Mouse (Mus musculus) cerebellum, postnatal 4 days (tissue): ENCODE measurements at regions not wholly inside any gene's neighbourhood (a gene's known extent, or its start where the extent isn't known, plus 50 kb on each side); places are given as distances from the start of the nearest gene placed in this dataset.

Experiments used
- DNase-seq, 2 experiments: peaks; one replicate each; pipeline ENCODE4 v3.0.0; 2022; ENCODE audit warnings: low spot score in 2 of 2, mixed read lengths in 1 of 2

DNA sequence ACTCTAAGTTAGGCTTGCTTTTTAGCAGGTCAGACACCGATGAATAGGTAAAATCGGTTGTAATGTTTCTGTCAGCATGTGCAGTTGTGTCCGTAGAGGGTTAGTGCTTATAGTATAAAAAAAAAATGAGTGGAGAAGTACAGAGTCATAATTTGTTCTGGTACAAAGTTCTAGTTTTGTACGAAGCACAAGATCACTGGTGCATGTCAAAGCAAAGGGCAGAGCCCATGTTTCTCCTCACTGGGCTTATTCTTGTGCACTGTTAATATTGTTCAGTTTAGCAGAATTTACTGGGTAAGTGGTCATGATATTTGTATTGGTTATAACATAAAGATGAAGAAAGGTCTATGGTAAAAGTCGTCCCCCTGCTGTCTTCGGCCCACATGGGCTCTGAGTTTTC lies 330.4 kb upstream of the Fam241a start:
- no peak for DNase-seq

GRCm38 (mm10) chr3:128222344-128222743 lies 326.2 kb upstream of the Fam241a start:
- DNase-seq = peak in 1 of 2 experiments; percentile 13

- DNase-seq = no peak
Measured at GRCm38 (mm10) chr3:128221625-128222024, 325.5 kb upstream of the Fam241a start.

- DNase-seq = no peak
Measured at GRCm38 (mm10) chr3:128220776-128221550, 324.8 kb upstream of the Fam241a start.

- no peak for DNase-seq
Measured at GRCm38 (mm10) chr3:128217765-128218415, 321.8 kb upstream of the Fam241a start.

GRCm38 (mm10) chr3:128212256-128212655 lies 316.1 kb upstream of the Fam241a start:
- DNase-seq = peak in 1 of 2 experiments; percentile 45

- no peak for DNase-seq
Measured at GRCm38 (mm10) chr3:128210591-128210990, 314.5 kb upstream of the Fam241a start.

DNA sequence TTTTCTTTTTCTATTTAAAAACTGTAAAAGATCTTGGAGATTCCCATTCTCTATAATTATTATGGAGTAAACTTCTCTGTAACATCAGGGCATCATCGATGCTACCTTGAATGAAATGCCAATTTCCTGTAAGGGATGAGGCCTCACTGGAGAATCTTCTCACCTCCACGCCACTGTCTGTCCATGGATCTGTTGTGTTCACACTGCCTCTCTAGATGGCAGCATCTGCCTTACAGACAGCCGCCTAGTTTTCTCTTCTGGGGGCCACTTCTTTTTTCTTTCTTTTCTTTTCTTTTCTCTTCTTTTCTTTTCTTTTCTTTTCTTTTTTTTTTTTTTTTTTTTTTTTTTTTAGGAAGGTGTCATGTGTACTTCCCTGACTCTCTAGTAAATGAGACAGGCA lies 310.8 kb upstream of the Fam241a start:
- DNase-seq = no peak

GRCm38 (mm10) chr3:128206483-128206882 lies 310.4 kb upstream of the Fam241a start:
- DNase-seq = no peak

DNA sequence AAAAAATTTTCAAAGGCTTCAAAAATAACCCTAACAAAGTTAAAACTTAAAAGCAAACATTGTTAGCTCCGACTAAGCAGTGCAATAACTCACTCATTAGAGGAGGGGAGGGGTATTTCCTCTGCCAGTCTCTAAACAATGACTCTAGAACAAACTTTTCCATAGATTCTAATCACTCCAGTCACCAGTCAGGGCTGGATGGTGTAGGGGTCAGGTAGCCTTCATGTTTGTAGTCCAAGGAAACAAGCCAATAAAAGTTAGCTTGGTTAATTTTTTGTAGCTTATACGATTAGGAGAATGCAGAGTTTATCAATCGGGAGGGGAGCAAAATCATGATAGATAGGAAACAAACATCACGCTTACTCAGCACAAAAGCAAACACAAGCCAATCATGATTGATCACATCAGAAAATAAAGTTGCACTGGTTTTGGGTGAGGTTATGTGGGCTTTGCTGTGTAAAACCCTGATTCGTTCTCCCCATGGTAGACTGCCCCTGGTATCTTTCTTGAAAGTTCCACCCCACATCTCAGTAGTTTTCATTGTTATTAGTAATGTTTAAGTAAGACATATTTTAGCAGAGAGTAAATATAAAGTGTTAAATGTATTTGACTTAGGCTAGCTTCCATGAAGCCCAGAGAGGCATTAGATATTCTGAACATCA lies 304.6 kb upstream of the Fam241a start:
- no peak for DNase-seq

GRCm38 (mm10) chr3:128199466-128199865 lies 303.3 kb upstream of the Fam241a start:
- DNase-seq = no peak

DNA sequence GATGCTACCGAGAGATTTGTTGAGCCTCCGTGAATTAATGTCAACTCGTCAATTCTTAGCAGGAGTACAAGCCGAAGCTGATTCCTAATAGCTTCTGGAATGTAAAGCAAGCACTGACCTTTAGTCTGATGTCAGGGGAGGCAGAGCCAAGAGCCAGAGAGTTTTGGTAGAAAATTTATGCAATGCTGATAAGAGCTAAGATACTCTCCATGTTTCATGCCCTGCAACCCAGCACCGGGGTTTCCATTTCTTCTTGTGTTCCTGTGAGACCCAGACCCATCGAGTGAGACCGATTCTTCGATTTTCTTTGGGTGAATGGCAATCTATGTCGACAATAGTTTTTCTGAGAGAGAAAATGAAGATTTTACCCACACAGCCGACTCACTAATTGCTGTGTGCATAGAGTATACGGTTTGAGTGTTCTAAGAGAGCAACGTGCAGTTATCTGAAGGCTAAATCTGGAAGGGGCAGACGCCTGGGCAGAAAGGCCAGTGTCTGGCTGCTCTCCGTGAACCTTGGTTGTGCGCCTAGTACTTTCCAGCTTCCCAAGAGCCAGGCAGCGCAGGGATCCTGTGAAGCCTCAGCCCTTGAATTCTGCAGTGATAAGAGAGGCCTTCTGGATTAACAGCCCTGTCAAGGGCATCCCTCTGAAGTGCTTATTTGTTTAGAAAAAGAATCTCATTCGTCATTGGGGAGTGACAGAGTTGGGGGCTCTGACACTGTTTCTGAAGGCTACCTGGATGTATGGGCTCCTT lies 296.1 kb upstream of the Fam241a start:
- DNase-seq = no peak

DNA sequence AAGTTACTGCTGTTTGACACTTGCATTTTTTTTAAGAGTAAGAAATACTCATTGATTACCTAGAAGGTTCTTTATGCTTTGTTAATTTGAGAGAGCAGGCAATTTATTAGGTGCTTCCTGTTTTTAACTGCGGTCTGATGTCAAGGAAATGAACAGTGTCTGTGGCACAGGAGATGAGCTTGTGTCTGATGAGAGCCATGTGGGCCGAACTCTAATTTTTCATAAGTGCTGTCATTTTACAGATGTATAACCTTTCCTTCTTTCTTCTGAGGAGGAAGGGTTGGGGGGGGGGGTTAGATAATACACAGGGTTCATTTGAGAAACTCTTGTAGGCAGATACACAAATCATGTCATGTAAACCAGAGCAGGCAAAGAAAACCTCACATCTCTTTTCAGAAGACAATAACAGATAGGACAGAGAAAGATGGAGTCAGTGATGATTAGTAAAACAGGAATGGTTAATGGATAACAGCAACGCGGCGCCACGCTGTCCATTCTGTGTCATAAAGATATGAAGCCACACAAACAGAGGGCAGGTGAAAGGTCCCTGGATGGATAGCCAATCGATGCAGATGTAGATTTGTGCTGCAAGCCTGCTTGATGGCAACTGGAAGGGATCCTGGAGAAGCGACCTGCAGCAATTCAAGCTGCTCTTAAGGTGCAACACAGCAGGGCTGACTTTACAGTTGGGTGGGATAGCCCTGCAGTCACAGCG lies 291.4 kb upstream of the Fam241a start:
- no peak for DNase-seq

- peak in 1 of 2 experiments; percentile 16 for DNase-seq
Measured at GRCm38 (mm10) chr3:128186278-128186677, 290.2 kb upstream of the Fam241a start.

DNA sequence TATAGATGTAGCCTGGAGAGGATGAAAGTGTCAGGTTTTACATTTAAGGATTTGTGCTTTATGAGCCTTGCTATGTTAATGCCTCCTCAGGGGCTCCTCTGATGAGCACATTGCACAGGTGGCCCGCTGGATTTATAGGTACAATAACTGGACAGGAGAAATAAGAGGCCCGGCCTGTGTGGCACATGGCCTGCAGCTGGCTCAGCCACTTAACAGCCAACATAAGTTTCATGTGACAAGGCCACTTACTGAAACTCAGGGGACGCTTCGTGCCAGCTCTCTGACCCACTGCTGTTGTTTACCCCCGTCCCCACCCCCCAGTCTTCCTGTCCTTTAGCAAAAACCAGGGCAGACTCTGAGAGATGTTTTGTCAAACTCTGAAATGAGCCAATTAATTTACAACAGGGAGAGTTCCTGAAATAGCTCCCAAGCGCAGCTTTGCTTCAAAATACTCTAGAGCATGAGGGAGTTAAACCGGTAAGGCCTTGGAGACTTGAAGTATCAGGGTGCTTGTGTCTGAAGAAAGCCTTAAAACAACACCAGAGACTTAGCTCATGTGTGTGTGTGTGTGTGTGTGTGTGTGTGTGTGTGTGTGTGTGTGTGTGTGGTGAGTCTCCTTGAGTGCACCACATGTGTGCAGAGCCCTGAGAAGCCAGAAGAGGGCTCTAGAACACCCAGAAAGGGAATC lies 285.2 kb upstream of the Fam241a start:
- DNase-seq = no peak

DNA sequence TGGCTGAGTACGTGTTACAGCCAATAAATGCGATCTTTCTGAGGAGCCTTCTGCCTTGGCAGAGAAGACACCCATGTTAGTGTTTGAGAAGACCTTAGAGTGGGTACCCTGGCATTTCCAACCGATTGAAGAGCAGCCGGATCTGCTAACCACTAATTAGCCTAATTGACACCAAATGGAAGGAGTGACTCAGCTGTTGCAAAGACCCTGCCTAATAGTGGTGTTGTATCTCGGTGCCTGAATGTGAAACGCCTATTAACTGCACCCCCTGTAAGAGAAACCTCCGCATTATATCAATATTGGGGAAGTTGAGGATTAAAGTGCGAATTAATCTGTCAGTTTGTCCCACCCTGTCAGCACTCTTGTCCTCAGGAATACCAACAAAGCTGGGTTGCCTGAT lies 253.1 kb upstream of the Fam241a start:
- no peak for DNase-seq

DNA sequence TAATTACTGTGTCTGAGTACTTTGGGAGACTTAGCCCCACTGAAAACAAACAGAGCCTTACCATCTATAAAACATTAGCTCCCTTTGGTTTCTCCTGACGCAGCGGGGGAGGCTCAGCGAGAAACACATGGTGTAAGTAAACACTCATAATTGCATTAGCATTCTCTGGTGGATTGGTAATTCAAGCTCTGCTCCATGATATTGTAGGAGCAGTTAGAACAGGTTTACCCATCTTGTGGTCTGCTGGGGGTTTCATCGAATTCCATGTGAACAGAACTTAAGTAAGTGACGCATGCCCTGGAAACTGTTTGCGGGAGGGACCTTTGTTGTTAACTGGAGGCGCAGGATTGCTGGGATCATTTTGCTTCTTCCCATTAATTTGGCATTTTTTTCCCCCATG lies 249.2 kb upstream of the Fam241a start:
- no peak for DNase-seq

DNA sequence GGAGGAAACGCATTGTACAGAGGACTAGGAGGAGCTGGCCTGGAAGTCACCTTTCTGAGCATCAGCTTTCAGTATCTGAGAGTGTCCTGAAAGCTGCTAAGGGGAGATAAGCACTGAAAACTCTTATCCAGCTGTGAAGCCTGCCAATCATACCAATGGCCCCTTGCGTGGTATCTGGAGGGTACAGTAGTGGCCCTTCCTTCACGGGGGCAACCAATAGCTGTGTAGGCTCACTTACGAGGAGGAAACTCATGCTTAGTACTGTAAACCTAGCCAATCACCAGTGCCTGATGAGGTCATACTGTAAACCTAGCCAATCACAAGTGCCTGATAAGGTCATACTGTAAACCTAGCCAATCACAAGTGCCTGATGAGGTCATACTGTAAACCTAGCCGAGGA lies 231.7 kb upstream of the Fam241a start:
- DNase-seq = no peak

DNA sequence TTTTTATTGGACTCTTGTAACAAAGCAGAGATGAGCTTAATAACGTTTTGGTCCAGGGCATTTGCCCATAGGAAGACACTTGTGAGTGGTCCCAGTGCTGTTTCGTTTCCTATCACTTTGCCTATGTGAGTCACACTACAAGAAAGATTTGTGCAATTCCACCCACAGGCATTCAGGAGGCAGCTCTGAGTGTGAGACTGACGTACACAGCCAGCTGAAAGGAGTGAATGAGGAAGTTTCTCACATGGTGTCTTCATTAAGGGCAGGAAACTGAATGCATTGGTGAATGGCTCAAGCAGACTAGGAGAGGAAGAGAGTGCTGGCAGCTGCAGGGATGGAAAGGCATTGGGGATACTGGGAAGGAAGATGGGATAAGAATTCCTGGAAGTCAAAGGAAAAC lies 230.5 kb upstream of the Fam241a start:
- no peak for DNase-seq

DNA sequence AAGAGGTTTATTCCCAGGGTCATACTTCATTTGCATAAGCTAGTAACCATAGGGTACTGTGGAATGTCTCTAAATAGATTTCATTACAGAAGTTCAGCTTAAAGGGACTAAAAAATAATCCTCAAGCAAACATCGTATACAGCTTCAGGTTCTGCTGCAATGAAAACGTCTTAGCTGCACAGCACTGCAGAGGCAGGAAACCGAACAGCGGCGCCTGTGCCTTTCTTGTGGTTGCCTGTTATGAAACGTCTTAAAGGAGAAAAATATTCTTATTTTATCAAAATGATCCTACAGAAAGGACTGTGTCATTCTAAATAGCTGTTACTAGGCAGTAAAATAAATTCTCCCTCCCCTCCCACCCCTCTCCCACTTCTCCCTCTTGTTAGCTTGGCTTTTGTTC lies 226.0 kb upstream of the Fam241a start:
- DNase-seq = no peak
